Mouse (Mus musculus): ENCODE measurements around the gene Gm5862.
"Not testable (repeated sequence)": the region's sequence is repeated elsewhere in the genome, so short reads cannot be mapped to it uniquely, and the experiment has no call there.

Gene Gm5862

DNA sequence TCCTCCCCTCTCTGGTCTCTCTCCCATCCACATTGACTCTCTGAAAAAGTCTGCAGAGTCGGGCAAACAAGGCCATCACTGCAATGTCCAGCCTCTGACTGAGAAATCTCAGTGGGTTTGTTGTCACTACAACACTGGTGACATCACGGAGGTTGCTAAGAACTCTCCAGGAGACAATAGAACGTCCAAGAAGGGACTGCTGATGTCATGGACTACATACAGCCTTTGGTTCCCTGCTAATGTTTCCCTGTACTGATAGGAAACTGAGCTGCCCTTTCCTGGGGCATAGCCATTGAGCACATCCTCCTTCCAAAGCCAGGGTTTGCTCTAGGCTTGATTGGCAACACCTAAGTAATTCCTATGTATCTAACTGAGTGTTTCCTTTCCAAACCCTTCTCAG lies at the start of gene Gm5862:
TSS of gene Gm5862 (minus strand) at position 101 of the 400 bp plus-strand sequence.
- not testable (repeated sequence) for DNase-seq

DNA sequence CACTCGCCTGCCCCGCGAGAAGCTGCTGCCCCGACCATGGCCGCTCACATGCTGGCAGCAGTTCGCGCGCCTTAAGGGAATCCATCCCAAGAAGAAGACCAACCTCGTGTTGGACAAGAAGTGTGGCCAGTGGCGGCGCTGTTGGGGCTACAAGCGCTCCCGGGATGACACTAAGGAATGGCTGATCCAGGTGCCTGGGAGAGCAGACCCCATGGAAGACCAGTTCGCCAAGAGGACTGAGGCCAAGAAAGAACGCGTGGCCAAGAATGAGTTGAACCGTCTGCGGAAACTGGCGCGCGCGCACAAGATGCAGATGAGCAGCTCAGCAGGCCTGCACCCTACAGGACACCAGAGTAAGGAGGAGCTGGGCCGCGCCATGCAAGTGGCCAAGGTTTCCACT lies 48.0 kb upstream of the Gm5862 start:
- no peak for DNase-seq

DNA sequence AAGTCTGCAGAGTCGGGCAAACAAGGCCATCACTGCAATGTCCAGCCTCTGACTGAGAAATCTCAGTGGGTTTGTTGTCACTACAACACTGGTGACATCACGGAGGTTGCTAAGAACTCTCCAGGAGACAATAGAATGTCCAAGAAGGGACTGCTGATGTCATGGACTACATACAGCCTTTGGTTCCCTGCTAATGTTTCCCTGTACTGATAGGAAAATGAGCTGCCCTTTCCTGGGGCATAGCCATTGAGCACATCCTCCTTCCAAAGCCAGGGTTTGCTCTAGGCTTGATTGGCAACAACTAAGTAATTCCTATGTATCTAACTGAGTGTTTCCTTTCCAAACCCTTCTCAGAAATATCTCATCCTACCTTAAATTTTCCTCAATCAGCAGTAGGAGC lies 35.8 kb upstream of the Gm5862 start, which contains the start of gene Gm7347:
TSS of gene Gm7347 (minus strand) at position 101 of the 400 bp plus-strand sequence.
- not testable (repeated sequence) for DNase-seq

DNA sequence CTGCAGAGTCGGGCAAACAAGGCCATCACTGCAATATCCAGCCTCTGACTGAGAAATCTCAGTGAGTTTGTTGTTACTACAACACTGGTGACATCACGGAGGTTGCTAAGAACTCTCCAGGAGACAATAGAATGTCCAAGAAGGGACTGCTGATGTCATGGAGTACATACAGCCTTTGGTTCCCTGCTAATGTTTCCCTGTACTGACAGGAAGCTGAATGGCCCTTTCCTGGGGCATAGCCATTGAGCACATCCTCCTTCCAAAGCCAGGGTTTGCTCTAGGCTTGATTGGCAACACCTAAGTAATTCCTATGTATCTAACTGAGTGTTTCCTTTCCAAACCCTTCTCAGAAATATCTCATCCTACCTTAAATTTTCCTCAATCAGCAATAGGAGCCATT lies 16.7 kb upstream of the Gm5862 start, which contains the start of gene Speer4a:
TSS of gene Speer4a (minus strand) at position 101 of the 400 bp plus-strand sequence.
- DNase-seq = not testable (repeated sequence)

DNA sequence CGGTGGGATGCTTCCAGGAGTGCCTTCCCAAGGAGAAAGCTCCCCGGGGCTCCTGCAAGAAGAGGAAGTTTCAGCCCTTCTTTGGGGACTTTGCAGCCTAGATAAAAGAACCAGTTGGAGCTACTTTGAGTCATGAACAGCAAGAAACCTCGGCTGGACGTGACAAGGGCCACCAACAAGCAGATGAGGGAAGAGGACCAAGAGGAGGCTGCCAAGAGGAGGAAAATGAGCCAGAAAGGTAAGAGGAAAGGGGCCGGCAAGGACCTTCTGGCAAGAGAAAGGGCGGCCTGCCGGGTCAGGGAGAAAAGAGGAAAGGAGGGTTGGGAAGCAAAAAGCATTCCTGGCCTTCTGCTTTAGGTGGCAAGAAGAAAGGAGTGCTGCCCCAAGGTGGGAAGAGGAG lies 15.0 kb downstream of the Gm5862 start:
- not testable (repeated sequence) for DNase-seq

DNA sequence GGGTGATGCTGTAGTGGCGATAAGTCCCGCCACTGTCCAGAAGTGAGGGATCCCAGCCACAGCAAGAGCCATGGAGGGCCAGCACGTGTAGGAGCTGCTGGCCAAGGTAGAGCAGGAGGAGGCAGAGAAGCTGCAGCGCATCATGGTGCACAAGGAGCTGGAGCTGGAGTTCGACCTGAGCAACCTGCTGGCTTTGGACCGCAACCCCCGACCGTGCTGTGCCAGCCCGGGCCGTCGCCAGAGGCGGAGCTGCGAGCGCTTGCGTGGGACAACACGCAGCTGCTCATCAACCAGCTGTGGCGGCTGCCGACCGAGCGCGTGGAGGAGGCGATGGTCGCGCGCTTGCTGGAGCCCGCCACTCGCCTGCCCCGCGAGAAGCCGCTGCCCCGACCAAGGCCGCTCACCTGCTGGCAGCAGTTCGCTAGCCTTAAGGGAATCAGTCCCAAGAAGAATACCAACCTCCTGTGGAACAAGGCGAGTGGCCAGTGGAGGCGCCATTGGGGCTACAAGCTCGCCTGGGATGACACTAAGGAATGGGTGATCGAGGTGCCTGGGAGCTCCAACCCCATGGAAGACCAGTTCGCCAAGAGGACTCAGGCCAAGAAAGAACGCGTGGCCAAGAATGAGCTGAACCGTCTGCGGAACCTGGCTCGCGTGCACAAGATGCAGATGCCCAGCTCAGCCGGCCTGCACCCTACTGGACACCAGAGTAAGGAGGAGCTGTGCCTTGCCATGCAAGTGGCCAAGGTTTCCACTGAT lies 15.6 kb downstream of the Gm5862 start:
- DNase-seq = not testable (repeated sequence)

DNA sequence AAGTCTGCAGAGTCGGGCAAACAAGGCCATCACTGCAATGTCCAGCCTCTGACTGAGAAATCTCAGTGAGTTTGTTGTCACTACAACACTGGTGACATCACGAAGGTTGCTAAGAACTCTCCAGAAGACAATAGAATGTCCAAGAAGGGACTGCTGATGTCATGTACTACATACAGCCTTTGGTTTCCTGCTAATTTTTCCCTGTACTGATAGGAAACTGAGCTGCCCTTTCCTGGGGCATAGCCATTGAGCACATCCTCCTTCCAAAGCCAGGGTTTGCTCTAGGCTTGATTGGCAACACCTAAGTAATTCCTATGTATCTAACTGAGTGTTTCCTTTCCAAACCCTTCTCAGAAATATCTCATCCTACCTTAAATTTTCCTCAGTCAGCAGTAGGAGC lies 18.0 kb downstream of the Gm5862 start, which contains the start of gene Gm1979:
TSS of gene Gm1979 (minus strand) at position 101 of the 400 bp plus-strand sequence.
- DNase-seq = not testable (repeated sequence)

DNA sequence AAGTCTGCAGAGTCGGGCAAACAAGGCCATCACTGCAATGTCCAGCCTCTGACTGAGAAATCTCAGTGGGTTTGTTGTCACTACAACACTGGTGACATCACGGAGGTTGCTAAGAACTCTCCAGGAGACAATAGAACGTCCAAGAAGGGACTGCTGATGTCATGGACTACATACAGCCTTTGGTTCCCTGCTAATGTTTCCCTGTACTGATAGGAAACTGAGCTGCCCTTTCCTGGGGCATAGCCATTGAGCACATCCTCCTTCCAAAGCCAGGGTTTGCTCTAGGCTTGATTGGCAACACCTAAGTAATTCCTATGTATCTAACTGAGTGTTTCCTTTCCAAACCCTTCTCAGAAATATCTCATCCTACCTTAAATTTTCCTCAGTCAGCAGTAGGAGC lies 34.2 kb downstream of the Gm5862 start, which contains the start of gene Gm21698:
TSS of gene Gm21698 (minus strand) at position 101 of the 400 bp plus-strand sequence.
- not testable (repeated sequence) for DNase-seq

DNA sequence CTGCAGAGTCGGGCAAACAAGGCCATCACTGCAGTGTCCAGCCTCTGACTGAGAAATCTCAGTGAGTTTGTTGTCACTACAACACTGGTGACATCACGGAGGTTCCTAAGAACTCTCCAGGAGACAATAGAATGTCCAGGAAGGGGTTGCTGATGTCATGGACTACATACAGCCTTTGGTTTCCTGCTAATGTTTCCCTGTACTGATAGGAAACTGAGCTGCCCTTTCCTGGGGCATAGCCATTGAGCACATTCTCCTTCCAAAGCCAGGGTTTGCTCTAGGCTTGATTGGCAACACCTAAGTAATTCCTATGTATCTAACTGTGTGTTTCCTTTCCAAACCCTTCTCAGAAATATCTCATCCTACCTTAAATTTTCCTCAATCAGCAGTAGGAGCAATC lies 50.2 kb downstream of the Gm5862 start, which contains the start of gene Gm21680:
TSS of gene Gm21680 (minus strand) at position 101 of the 400 bp plus-strand sequence.
- not testable (repeated sequence) for DNase-seq

Data from lung, postnatal 14 days (tissue).